Mouse (Mus musculus): ENCODE measurements around the gene Akap6. TPM values are rescaled to one million over a fixed set of nuclear protein-coding genes. Genes with fewer than 3 reads are reported as not detected.
A peak's percentile ranks its signal among the peaks of the same experiment; 100 is the strongest.
"Not testable (repeated sequence)": the region's sequence is repeated elsewhere in the genome, so short reads cannot be mapped to it uniquely, and the experiment has no call there.

Gene Akap6
- polyA plus RNA-seq, 1 experiment from 2014 or later = 24.4 TPM

- ATAC-seq (ENCODE audit: insufficient read depth, low FRiP score, low TSS enrichment) = no peak
- Histone ChIP-seq H3K4me1 (ENCODE audit: control insufficient read depth, insufficient read depth, low read length) (peaks cover 17% of the 10 kb centered on the region), H3K27ac (ENCODE audit: low read depth, low read length) (no peak overlapping the region), H3K9me3 (ENCODE audit: control insufficient read depth, low read length) (no peaks in the 10 kb centered on the region), H3K4me2 (ENCODE audit: low read depth) (peak overlapping the region; percentile 4; the same call in 1 of the 2 replicates), H3K36me3 (ENCODE audit: control insufficient read depth, insufficient read depth, low read length) (no peaks in the 10 kb centered on the region), H3K4me3 (ENCODE audit: low read depth, low read length) (no peak overlapping the region), H3K9ac (ENCODE audit: low read length) (no peak overlapping the region), H3K27me3 (ENCODE audit: control insufficient read depth, insufficient read depth, low read length) (no peaks in the 10 kb centered on the region)
- 85% methylated on average over 12 of the region's 12 CpGs for WGBS
- no peak for DNase-seq (ENCODE audit: low spot score)
Measured at GRCm38 (mm10) chr12:52702368-52702967, 3.3 kb downstream of the Akap6 start.

DNA sequence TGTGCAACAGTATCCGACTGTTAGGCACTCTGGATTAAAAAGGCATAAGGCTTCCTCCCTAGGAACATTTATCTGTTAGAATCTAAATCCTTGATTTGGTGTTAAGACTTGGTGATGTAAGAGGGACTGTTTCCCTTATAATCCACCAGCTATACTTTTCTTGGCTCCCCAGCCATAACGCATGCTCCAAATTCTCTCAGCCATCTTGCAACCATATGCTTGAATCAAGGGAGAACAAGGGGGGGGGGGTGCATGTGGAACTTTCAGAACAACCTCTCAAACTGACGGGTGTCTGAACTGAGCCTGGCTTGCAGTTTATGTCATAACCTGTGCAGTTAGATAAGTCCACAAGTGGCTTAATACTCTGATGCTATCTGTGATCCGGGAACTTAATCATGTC, 4.9 kb downstream of the Akap6 start:
- ATAC-seq (ENCODE audit: insufficient read depth, low FRiP score, low TSS enrichment) (no peak), DNase-seq (ENCODE audit: low spot score) (no peak)
- 66% methylated on average over 4 of the region's 4 CpGs for whole genome bisulfite sequencing
- Histone ChIP-seq H3K36me3 (ENCODE audit: control insufficient read depth, insufficient read depth, low read length) (no peaks in the 10 kb centered on the region), H3K9me3 (ENCODE audit: control insufficient read depth, low read length) (no peaks in the 10 kb centered on the region), H3K4me3 (ENCODE audit: low read depth, low read length) (no peak overlapping the region), H3K27ac (ENCODE audit: low read depth, low read length) (no peak overlapping the region), H3K9ac (ENCODE audit: low read length) (no peak overlapping the region), H3K4me2 (ENCODE audit: low read depth) (no peak overlapping the region), H3K27me3 (ENCODE audit: control insufficient read depth, insufficient read depth, low read length) (no peaks in the 10 kb centered on the region), H3K4me1 (ENCODE audit: control insufficient read depth, insufficient read depth, low read length) (peaks cover 7% of the 10 kb centered on the region; the same call in 1 of the 2 replicates)

GRCm38 (mm10) chr12:52704810-52705209, 5.6 kb downstream of the Akap6 start:
- no peak overlapping the region for H3K9ac ChIP-seq (ENCODE audit: low read length)
- no peak for ATAC-seq (ENCODE audit: insufficient read depth, low FRiP score, low TSS enrichment)
- DNase-seq (ENCODE audit: low spot score) = no peak
- H3K9me3 ChIP-seq (ENCODE audit: control insufficient read depth, low read length) = no peaks in the 10 kb centered on the region
- no peak overlapping the region for H3K4me2 ChIP-seq (ENCODE audit: low read depth)
- no peaks in the 10 kb centered on the region for H3K36me3 ChIP-seq (ENCODE audit: control insufficient read depth, insufficient read depth, low read length)
- 55% methylated on average over 3 of the region's 3 CpGs for WGBS
- H3K27me3 ChIP-seq (ENCODE audit: control insufficient read depth, insufficient read depth, low read length) = no peaks in the 10 kb centered on the region
- peaks cover 7% of the 10 kb centered on the region; the same call in 1 of the 2 replicates for H3K4me1 ChIP-seq (ENCODE audit: control insufficient read depth, insufficient read depth, low read length)
- no peak overlapping the region for H3K27ac ChIP-seq (ENCODE audit: low read depth, low read length)
- no peak overlapping the region for H3K4me3 ChIP-seq (ENCODE audit: low read depth, low read length)

DNA sequence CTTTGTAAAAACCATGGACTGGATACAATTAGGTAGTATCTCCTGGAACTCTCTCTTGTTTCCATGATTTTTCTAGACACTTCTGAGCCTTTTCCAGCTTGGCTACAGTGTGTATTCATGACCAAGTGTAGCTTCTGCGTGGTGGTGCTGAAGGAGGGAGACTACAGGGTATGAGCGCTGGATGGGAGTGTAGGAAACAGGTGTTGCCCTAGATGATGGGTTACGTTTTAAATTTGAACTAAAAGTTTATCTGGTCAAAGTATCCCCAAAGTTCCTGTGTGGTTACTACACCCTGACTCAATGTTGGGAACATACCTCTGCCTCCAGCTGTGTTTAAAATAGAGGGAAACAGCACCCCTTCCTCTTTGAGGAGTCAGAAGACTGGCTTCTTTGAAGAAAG, 12.2 kb downstream of the Akap6 start:
- no peaks in the 10 kb centered on the region for H3K4me1 ChIP-seq (ENCODE audit: control insufficient read depth, insufficient read depth, low read length)
- no peaks in the 10 kb centered on the region for H3K36me3 ChIP-seq (ENCODE audit: control insufficient read depth, insufficient read depth, low read length)
- ATAC-seq (ENCODE audit: insufficient read depth, low FRiP score, low TSS enrichment) (no peak), DNase-seq (ENCODE audit: low spot score) (no peak)
- no peaks in the 10 kb centered on the region for H3K9me3 ChIP-seq (ENCODE audit: control insufficient read depth, low read length)
- no peak overlapping the region for H3K9ac ChIP-seq (ENCODE audit: low read length)
- no peak overlapping the region for H3K4me2 ChIP-seq (ENCODE audit: low read depth)
- WGBS = 89% methylated on average over 3 of the region's 3 CpGs
- no peak overlapping the region for H3K27ac ChIP-seq (ENCODE audit: low read depth, low read length)
- H3K4me3 ChIP-seq (ENCODE audit: low read depth, low read length) = no peak overlapping the region
- H3K27me3 ChIP-seq (ENCODE audit: control insufficient read depth, insufficient read depth, low read length) = no peaks in the 10 kb centered on the region

DNA sequence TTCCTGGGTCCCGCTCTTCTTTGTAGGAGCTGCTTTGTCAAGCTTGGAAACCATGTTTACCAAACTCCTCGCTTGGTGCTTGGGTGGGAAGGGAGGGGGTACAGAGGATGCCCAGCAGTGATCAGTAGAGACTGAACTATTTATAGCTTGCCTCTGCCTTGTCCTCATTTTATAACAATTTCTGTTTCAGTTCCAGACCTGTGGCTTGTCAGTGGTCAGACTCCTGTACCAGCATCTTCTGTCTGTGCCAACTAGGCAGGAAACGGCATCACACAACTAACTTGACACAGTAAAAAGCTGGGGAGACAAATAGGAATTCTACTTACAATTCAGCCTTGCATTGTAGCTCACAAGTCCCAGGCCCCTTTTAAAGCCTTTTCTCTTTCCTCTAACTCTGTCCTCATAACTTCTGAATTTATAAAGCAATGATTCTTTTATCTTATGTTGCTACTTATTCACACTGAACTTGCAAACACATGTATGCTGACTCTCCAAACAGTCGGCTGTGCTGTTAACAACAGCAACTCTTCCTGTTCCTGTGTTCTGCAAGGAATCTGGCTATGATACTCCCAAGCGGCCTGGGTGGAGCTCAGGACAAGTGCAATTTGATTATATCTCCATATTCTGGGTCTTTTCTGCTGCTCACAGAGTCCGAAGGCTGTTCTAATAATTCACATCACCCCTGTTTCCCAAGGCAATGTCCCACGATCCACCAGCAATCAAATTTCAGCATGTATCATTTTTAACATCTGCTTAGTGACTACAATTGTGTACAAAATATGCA, 12.9 kb downstream of the Akap6 start:
- DNase-seq (ENCODE audit: low spot score) (no peak), ATAC-seq (ENCODE audit: insufficient read depth, low FRiP score, low TSS enrichment) (no peak)
- H3K9ac ChIP-seq (ENCODE audit: low read length) = no peak overlapping the region
- H3K27me3 ChIP-seq (ENCODE audit: control insufficient read depth, insufficient read depth, low read length) = no peaks in the 10 kb centered on the region
- no peak overlapping the region for H3K4me2 ChIP-seq (ENCODE audit: low read depth)
- no peak overlapping the region for H3K4me3 ChIP-seq (ENCODE audit: low read depth, low read length)
- H3K4me1 ChIP-seq (ENCODE audit: control insufficient read depth, insufficient read depth, low read length) = no peaks in the 10 kb centered on the region
- H3K36me3 ChIP-seq (ENCODE audit: control insufficient read depth, insufficient read depth, low read length) = no peaks in the 10 kb centered on the region
- 79% methylated on average over 7 of the region's 7 CpGs for WGBS
- H3K9me3 ChIP-seq (ENCODE audit: control insufficient read depth, low read length) = no peaks in the 10 kb centered on the region
- H3K27ac ChIP-seq (ENCODE audit: low read depth, low read length) = no peak overlapping the region

GRCm38 (mm10) chr12:52718392-52718791, 19.2 kb downstream of the Akap6 start:
- no peak overlapping the region for H3K27ac ChIP-seq (ENCODE audit: low read depth, low read length)
- no peaks in the 10 kb centered on the region for H3K4me1 ChIP-seq (ENCODE audit: control insufficient read depth, insufficient read depth, low read length)
- no peak overlapping the region for H3K4me3 ChIP-seq (ENCODE audit: low read depth, low read length)
- no peaks in the 10 kb centered on the region for H3K36me3 ChIP-seq (ENCODE audit: control insufficient read depth, insufficient read depth, low read length)
- H3K27me3 ChIP-seq (ENCODE audit: control insufficient read depth, insufficient read depth, low read length) = no peaks in the 10 kb centered on the region
- ATAC-seq (ENCODE audit: insufficient read depth, low FRiP score, low TSS enrichment) (no peak), DNase-seq (ENCODE audit: low spot score) (no peak)
- WGBS = 85% methylated on average over 6 of the region's 6 CpGs
- no peaks in the 10 kb centered on the region for H3K9me3 ChIP-seq (ENCODE audit: control insufficient read depth, low read length)
- no peak overlapping the region for H3K4me2 ChIP-seq (ENCODE audit: low read depth)
- H3K9ac ChIP-seq (ENCODE audit: low read length) = no peak overlapping the region

GRCm38 (mm10) chr12:52719232-52719631, 20.0 kb downstream of the Akap6 start:
- 93% methylated on average over 9 of the region's 9 CpGs for WGBS
- Histone ChIP-seq H3K9ac (ENCODE audit: low read length) (no peak overlapping the region), H3K27ac (ENCODE audit: low read depth, low read length) (no peak overlapping the region), H3K4me2 (ENCODE audit: low read depth) (no peak overlapping the region), H3K9me3 (ENCODE audit: control insufficient read depth, low read length) (no peaks in the 10 kb centered on the region), H3K27me3 (ENCODE audit: control insufficient read depth, insufficient read depth, low read length) (no peaks in the 10 kb centered on the region), H3K4me1 (ENCODE audit: control insufficient read depth, insufficient read depth, low read length) (no peaks in the 10 kb centered on the region), H3K4me3 (ENCODE audit: low read depth, low read length) (no peak overlapping the region), H3K36me3 (ENCODE audit: control insufficient read depth, insufficient read depth, low read length) (no peaks in the 10 kb centered on the region)
- no peak for DNase-seq (ENCODE audit: low spot score)
- no peak for ATAC-seq (ENCODE audit: insufficient read depth, low FRiP score, low TSS enrichment)

DNA sequence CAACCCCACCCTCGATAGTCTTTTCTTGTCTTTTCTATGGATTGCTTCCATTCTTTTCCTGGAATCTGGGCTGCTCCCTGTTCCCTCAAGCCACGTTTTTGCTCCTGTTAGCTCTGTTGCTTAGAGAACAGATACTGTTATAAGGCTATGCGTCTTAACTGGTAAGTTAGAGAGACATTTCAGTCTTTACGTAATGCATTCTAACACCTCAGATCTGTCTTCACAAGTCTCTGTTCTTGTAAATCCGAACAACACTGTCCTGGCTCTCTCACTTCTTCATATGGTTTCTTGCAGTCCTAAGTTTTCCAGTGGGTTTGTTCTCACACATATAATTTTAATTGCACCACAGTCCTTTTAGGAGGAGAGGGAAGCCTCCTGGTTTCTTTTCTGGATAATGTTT, 20.5 kb downstream of the Akap6 start:
- Histone ChIP-seq H3K27ac (ENCODE audit: low read depth, low read length) (no peak overlapping the region), H3K4me1 (ENCODE audit: control insufficient read depth, insufficient read depth, low read length) (no peaks in the 10 kb centered on the region), H3K4me2 (ENCODE audit: low read depth) (no peak overlapping the region), H3K36me3 (ENCODE audit: control insufficient read depth, insufficient read depth, low read length) (no peaks in the 10 kb centered on the region), H3K4me3 (ENCODE audit: low read depth, low read length) (no peak overlapping the region), H3K9ac (ENCODE audit: low read length) (no peak overlapping the region), H3K27me3 (ENCODE audit: control insufficient read depth, insufficient read depth, low read length) (no peaks in the 10 kb centered on the region), H3K9me3 (ENCODE audit: control insufficient read depth, low read length) (no peaks in the 10 kb centered on the region)
- ATAC-seq (ENCODE audit: insufficient read depth, low FRiP score, low TSS enrichment) (no peak), DNase-seq (ENCODE audit: low spot score) (no peak)
- WGBS = 86% methylated on average over 5 of the region's 5 CpGs

DNA sequence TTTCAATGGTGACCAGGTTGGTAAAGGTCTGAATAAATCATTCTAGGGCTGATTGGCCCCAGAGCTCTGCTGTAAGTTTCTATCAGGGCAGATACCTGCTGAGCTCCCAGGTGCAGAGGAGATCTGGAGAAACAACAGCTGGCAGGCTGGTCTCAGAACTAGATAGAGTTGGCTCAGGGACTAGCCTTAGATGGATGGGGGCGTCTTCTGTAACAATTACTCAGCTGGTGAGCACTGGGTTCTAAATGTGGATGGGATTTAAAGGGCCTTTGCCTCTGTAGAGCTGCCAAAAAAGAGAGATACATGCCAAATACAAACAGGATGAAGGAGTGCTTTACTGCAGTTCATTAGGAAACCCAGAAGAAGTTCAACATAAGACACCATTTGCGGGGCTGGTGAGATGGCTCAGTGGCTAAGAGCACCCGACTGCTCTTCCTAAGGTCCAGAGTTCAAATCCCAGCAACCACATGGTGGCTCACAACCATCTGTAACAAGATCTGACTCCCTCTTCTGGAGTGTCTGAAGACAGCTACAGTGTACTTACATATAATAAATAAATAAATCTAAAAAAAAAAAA, 24.9 kb downstream of the Akap6 start:
- 72% methylated on average over 3 of the region's 3 CpGs for WGBS
- ATAC-seq (ENCODE audit: insufficient read depth, low FRiP score, low TSS enrichment); H3K27ac ChIP-seq (ENCODE audit: low read depth, low read length): not testable (repeated sequence)

More for the DNA sequence above, 24.9 kb downstream of the Akap6 start:
- not testable (repeated sequence) for H3K27me3 ChIP-seq (ENCODE audit: control insufficient read depth, insufficient read depth, low read length); H3K4me2 ChIP-seq (ENCODE audit: low read depth); H3K4me3 ChIP-seq (ENCODE audit: low read depth, low read length); H3K4me1 ChIP-seq (ENCODE audit: control insufficient read depth, insufficient read depth, low read length); DNase-seq (ENCODE audit: low spot score); H3K9ac ChIP-seq (ENCODE audit: low read length); H3K36me3 ChIP-seq (ENCODE audit: control insufficient read depth, insufficient read depth, low read length); H3K9me3 ChIP-seq (ENCODE audit: control insufficient read depth, low read length)
